Mouse (Mus musculus): Measurements from ENCODE around the gene Trim68.

DNA sequence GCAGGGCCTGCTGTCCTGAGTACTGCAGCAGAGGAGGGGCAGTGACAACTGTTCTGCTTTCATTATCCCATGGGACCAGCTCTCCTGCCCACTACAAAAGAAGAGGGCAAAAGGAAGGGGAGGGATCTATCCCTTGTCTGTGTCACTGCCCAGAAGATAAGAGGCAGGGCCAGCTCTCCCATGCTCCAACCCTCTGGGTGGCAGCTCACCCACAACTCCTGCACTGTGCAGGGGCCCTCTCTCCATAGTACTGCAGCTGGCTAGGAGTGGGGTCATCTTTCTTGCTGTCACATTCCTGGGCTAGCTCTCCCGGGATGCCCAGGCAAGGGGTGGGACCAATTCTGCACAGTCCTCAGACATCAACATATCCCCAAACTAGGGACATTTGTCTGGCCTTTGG, 46.7 kb upstream of the Trim68 start:
- TF ChIP-seq CTCF (IDR thresholded peaks at IDR 0.05; ENCODE audit: control insufficient read depth, insufficient read depth, insufficient replicate concordance, low read depth, low read length) (no peak), POLR2A (IDR thresholded peaks at IDR 0.05; ENCODE audit: control insufficient read depth, low read depth, low read length) (no peak)

Measured in testis, adult 2 months (tissue).